Mouse (Mus musculus): ENCODE measurements around the gene Lca5l.
"Not testable (repeated sequence)": the region's sequence is repeated elsewhere in the genome, so short reads cannot be mapped to it uniquely, and the experiment has no call there.

Gene Lca5l

GRCm38 (mm10) chr16:96165723-96166264, 26.3 kb downstream of the Lca5l start:
- DNase-seq, result no peak

- DNase-seq, result no peak
Observed at GRCm38 (mm10) chr16:96161336-96161735, 30.7 kb downstream of the Lca5l start.

GRCm38 (mm10) chr16:96160927-96161326, 31.1 kb downstream of the Lca5l start:
- DNase-seq, result no peak

- DNase-seq, result no peak
Observed at GRCm38 (mm10) chr16:96159794-96160346, 32.2 kb downstream of the Lca5l start.

GRCm38 (mm10) chr16:96159091-96159731, 32.9 kb downstream of the Lca5l start:
- peak; percentile 47 for DNase-seq

- no peak for DNase-seq
Observed at GRCm38 (mm10) chr16:96158511-96159080, 33.5 kb downstream of the Lca5l start.

- DNase-seq, result no peak
Observed at GRCm38 (mm10) chr16:96157171-96157570, 34.9 kb downstream of the Lca5l start.

- peak; percentile 68 for DNase-seq
Observed at GRCm38 (mm10) chr16:96156019-96156418, 36.1 kb downstream of the Lca5l start.

- no peak for DNase-seq
Observed at GRCm38 (mm10) chr16:96154476-96154875, 37.6 kb downstream of the Lca5l start.

- peak; percentile 82 for DNase-seq
Observed at GRCm38 (mm10) chr16:96151551-96151950, 40.5 kb downstream of the Lca5l start.

- DNase-seq, result no peak
Observed at GRCm38 (mm10) chr16:96150995-96151394, 41.1 kb downstream of the Lca5l start.

GRCm38 (mm10) chr16:96149311-96149710, 42.8 kb downstream of the Lca5l start:
- DNase-seq, result no peak

- DNase-seq, result no peak
Observed at GRCm38 (mm10) chr16:96148834-96149233, 43.2 kb downstream of the Lca5l start.

- DNase-seq, result no peak
Observed at GRCm38 (mm10) chr16:96145814-96146213, 46.3 kb downstream of the Lca5l start.

GRCm38 (mm10) chr16:96145110-96145800, 46.8 kb downstream of the Lca5l start, which contains the start of gene Wrb:
Wrb (plus strand) TSS chr16:96145407.
- peak; percentile 100 for DNase-seq

- not testable (repeated sequence) for DNase-seq
Observed at GRCm38 (mm10) chr16:96144748-96145109, 47.3 kb downstream of the Lca5l start.

- no peak for DNase-seq
Observed at GRCm38 (mm10) chr16:96128466-96128865, 63.6 kb downstream of the Lca5l start.

GRCm38 (mm10) chr16:96127657-96128344, 64.3 kb downstream of the Lca5l start, which contains the start of gene Hmgn1:
Hmgn1 (minus strand) TSS chr16:96127729.
- peak; percentile 97 for DNase-seq

GRCm38 (mm10) chr16:96127288-96127656, 64.8 kb downstream of the Lca5l start:
- DNase-seq, result no peak

- DNase-seq, result no peak
Observed at GRCm38 (mm10) chr16:96126684-96127171, 65.3 kb downstream of the Lca5l start.

GRCm38 (mm10) chr16:96120022-96120623, 71.9 kb downstream of the Lca5l start:
- no peak for DNase-seq

GRCm38 (mm10) chr16:96114729-96115128, 77.3 kb downstream of the Lca5l start:
- no peak for DNase-seq
